Mouse (Mus musculus) forebrain, embryonic 14.5 days (tissue): Measurements from ENCODE around the gene Gm20388. TPM values are rescaled to one million over a fixed set of nuclear protein-coding genes. Genes with fewer than 3 reads are reported as not detected.

Experiments
- ATAC-seq: fragments of 200-750 bp; cut with Nextera tagmentation; 2 replicates; pipeline ENCODE4 v1.8.0; 2017; ENCODE audit warnings: mild to moderate bottlenecking, moderate library complexity
- DNase-seq: peaks from one replicate; pipeline ENCODE4 v3.0.0-alpha.2; 2015; ENCODE audit warnings: low spot score
- H3K27ac ChIP-seq: fragments of 300-500 bp; sonication (generic); 2 replicates; pipeline ENCODE4 v1.5.1; 2014; ENCODE audit warnings: low read depth, mild to moderate bottlenecking, control low read depth, low read length, moderate library complexity
- H3K27me3 ChIP-seq: fragments of 300-500 bp; sonication (generic); replicated peaks from 2 replicates; pipeline ENCODE4 v1.6.1; 2014; ENCODE audit warnings: low read length, control low read depth, mixed read lengths; ENCODE audit not compliant: control insufficient read depth, insufficient read depth
- H3K36me3 ChIP-seq: fragments of 300-500 bp; sonication (generic); 2 replicates; pipeline ENCODE4 v1.6.1; 2014; ENCODE audit warnings: low read length, control low read depth; ENCODE audit not compliant: control insufficient read depth, insufficient read depth
- H3K4me1 ChIP-seq: fragments of 300-500 bp; sonication (generic); 2 replicates; pipeline ENCODE4 v1.6.1; 2014; ENCODE audit warnings: antibody characterized with exemption, low read length, control low read depth; ENCODE audit not compliant: control insufficient read depth, insufficient read depth
- H3K4me2 ChIP-seq: fragments of 300-500 bp; sonication (generic); 2 replicates; pipeline ENCODE4 v1.6.1; 2014; ENCODE audit warnings: mild to moderate bottlenecking, control low read depth, low read length
- H3K4me3 ChIP-seq: fragments of 300-500 bp; sonication (generic); 2 replicates; pipeline ENCODE4 v1.5.1; 2014; ENCODE audit warnings: low read depth, low read length, control low read depth
- H3K9ac ChIP-seq: fragments of 300-500 bp; sonication (generic); 2 replicates; pipeline ENCODE4 v1.6.1; 2014; ENCODE audit warnings: mild to moderate bottlenecking, low read length, control low read depth, moderate library complexity
- H3K9me3 ChIP-seq: fragments of 300-500 bp; sonication (generic); replicated peaks from 2 replicates; pipeline ENCODE4 v1.6.1; 2016; ENCODE audit warnings: low read length, control low read depth, mixed read lengths; ENCODE audit not compliant: control insufficient read depth
- WGBS: fragments of 180-500 bp; shearing (Covaris S2); extraction: QIAGEN DNeasy Blood & Tissue Kit; methylation state at CpG from one replicate; pipeline ENCODE4 v1.1.7; 2014; 5-methylcytosine and 5-hydroxymethylcytosine counted together
- polyA plus RNA-seq: library from polyadenylated mRNA; unstranded; fragments of >200 nt; fragmentation: Nextera tagmentation; extraction: Ambion mirVana; gene quantifications from 2 replicates; pipeline ENCODE4 v1.2.1, GENCODE M21; 2014

Gene Gm20388
- polyA plus RNA-seq, 1 experiment from 2014 or later = 7.4 TPM

GRCm38 (mm10) chr8:121400581-121400980, 1489.9 kb downstream of the Gm20388 start:
- no peak overlapping the region for H3K9ac ChIP-seq
- no peak overlapping the region for H3K27ac ChIP-seq
- ATAC-seq = no peak
- no peak for DNase-seq
- H3K4me1 ChIP-seq = no peaks in the 10 kb centered on the region
- peaks cover 7% of the 10 kb centered on the region; the same call in 1 of the 2 replicates for H3K27me3 ChIP-seq
- no peaks in the 10 kb centered on the region for H3K9me3 ChIP-seq
- no peaks in the 10 kb centered on the region for H3K36me3 ChIP-seq
- H3K4me2 ChIP-seq = no peak overlapping the region
- no peak overlapping the region for H3K4me3 ChIP-seq
- 36% methylated on average over 9 of the region's 9 CpGs for WGBS

DNA sequence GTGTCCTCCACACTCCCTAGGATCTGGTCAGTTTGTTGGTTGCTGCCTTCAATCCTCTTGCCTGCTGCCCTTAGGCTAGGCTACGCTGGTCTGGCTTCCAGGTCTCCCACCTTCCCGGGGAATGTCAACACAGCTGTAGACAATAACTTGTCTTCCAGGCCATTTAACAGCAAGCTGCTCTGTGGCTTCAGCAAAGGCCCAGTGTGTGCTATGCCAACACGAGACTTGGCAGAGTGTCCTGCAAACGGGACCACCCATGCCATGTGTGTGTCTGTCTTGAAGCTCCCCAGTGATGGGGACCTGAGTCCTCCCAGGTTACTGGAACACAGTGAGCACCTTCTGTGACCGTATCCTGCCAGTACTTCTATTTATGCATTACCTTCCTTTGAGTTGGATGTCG, 1493.2 kb downstream of the Gm20388 start:
- no peak overlapping the region for H3K27ac ChIP-seq
- H3K4me3 ChIP-seq = no peak overlapping the region
- WGBS = 87% methylated on average over 6 of the region's 6 CpGs
- no peaks in the 10 kb centered on the region for H3K36me3 ChIP-seq
- H3K4me2 ChIP-seq = no peak overlapping the region
- no peaks in the 10 kb centered on the region for H3K4me1 ChIP-seq
- no peaks in the 10 kb centered on the region for H3K9me3 ChIP-seq
- no peaks in the 10 kb centered on the region; the same call in 1 of the 2 replicates for H3K27me3 ChIP-seq
- no peak overlapping the region for H3K9ac ChIP-seq
- no peak for DNase-seq
- no peak for ATAC-seq

- ATAC-seq = no peak
- Histone ChIP-seq H3K4me3 (no peak overlapping the region), H3K9ac (no peak overlapping the region), H3K27me3 (no peaks in the 10 kb centered on the region), H3K27ac (no peak overlapping the region), H3K9me3 (no peaks in the 10 kb centered on the region), H3K4me2 (no peak overlapping the region), H3K36me3 (no peaks in the 10 kb centered on the region), H3K4me1 (no peaks in the 10 kb centered on the region)
- no peak for DNase-seq
- WGBS = 68% methylated on average over 6 of the region's 6 CpGs
Measured at GRCm38 (mm10) chr8:121418081-121418480, 1507.4 kb downstream of the Gm20388 start.

- no peaks in the 10 kb centered on the region for H3K9me3 ChIP-seq
- ATAC-seq = no peak
- 85% methylated on average over 2 of the region's 2 CpGs for WGBS
- no peaks in the 10 kb centered on the region for H3K27me3 ChIP-seq
- H3K36me3 ChIP-seq = no peaks in the 10 kb centered on the region
- H3K9ac ChIP-seq = no peak overlapping the region
- no peak overlapping the region for H3K27ac ChIP-seq
- no peaks in the 10 kb centered on the region for H3K4me1 ChIP-seq
- H3K4me2 ChIP-seq = no peak overlapping the region
- DNase-seq = no peak
- no peak overlapping the region for H3K4me3 ChIP-seq
Measured at GRCm38 (mm10) chr8:121419551-121419950, 1508.9 kb downstream of the Gm20388 start.

DNA sequence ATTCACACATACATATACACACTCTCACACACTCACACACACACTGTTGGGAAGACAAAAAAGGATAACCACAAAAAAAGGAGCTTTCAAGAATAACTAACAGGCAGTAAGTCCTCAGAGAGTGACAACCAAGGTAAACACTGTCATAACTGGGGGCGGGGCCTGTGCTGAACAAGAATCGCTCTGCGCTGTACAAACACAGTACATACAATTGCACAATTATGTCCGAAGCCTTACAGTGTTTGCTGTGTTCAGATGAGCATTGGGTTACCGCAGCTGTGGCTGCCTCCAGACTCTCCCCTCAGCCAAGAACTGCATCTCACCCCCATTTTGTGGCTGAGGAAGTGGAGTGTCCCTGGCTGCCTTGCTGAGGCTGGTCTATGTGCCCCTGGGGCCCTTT, 1510.4 kb downstream of the Gm20388 start:
- 90% methylated on average over 5 of the region's 5 CpGs for WGBS
- no peaks in the 10 kb centered on the region for H3K9me3 ChIP-seq
- H3K4me2 ChIP-seq = no peak overlapping the region
- H3K27me3 ChIP-seq = no peaks in the 10 kb centered on the region
- DNase-seq (no peak), ATAC-seq (no peak)
- H3K4me3 ChIP-seq = no peak overlapping the region
- H3K36me3 ChIP-seq = no peaks in the 10 kb centered on the region
- H3K9ac ChIP-seq = no peak overlapping the region
- H3K27ac ChIP-seq = no peak overlapping the region
- no peaks in the 10 kb centered on the region for H3K4me1 ChIP-seq

DNA sequence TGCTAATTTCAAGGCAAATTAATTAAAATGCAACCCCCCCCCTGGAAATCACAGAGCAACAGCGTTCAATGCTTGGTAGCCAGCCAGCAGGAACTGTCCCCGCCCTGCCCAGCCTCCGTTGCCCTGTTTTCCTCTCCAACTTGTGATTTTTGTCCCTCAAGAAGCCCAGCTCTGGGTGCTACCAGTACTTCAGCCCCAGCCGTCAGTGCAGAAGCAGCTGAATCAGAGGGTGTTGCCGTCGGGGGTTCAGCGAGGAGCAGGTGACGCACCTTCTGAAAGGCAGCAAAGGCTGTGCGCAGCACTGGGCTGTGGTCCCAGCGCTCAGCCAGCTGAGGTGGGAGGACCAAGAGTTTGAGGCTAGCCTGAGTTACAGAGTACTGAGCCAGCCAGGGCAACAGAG, 1513.4 kb downstream of the Gm20388 start:
- Histone ChIP-seq H3K4me2 (no peak overlapping the region), H3K9me3 (no peaks in the 10 kb centered on the region), H3K4me3 (no peak overlapping the region), H3K9ac (no peak overlapping the region), H3K27me3 (no peaks in the 10 kb centered on the region), H3K27ac (no peak overlapping the region), H3K4me1 (no peaks in the 10 kb centered on the region), H3K36me3 (no peaks in the 10 kb centered on the region)
- 95% methylated on average over 10 of the region's 10 CpGs for WGBS
- no peak for ATAC-seq
- no peak for DNase-seq

- Histone ChIP-seq H3K4me1 (no peaks in the 10 kb centered on the region), H3K27me3 (no peaks in the 10 kb centered on the region), H3K36me3 (no peaks in the 10 kb centered on the region), H3K9me3 (no peaks in the 10 kb centered on the region), H3K4me3 (no peak overlapping the region), H3K9ac (no peak overlapping the region), H3K27ac (no peak overlapping the region), H3K4me2 (no peak overlapping the region)
- DNase-seq (peak; percentile 12), ATAC-seq (no peak)
- 89% methylated on average over 14 of the region's 14 CpGs for WGBS
Measured at GRCm38 (mm10) chr8:121424600-121424999, 1514.0 kb downstream of the Gm20388 start.

- no peak overlapping the region for H3K4me3 ChIP-seq
- H3K4me2 ChIP-seq = no peak overlapping the region
- H3K9ac ChIP-seq = no peak overlapping the region
- no peak for DNase-seq
- H3K27me3 ChIP-seq = no peaks in the 10 kb centered on the region
- ATAC-seq = no peak
- H3K4me1 ChIP-seq = no peaks in the 10 kb centered on the region
- H3K36me3 ChIP-seq = no peaks in the 10 kb centered on the region
- no peaks in the 10 kb centered on the region for H3K9me3 ChIP-seq
- WGBS = 85% methylated on average over 8 of the region's 8 CpGs
- no peak overlapping the region for H3K27ac ChIP-seq
Measured at GRCm38 (mm10) chr8:121431499-121431898, 1520.9 kb downstream of the Gm20388 start.

DNA sequence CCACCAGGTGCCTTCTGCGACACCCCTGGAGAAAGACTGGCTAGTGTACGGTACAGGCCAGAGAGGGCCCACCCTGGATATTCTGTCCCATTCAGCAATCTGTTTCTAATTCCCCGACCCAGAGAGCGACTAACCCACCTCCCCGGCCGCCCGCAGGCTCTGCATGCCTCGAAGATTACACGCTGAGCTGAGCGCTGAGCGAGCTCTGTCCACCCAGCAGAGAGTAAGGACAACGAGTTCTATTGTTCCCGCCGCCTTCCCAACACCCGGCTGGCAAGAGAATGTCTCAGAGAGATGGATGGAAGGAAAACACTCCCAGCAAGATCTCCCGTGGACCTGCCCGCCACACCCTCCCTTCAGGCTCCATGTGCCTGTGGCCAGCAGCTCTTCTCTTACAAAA, 1522.8 kb downstream of the Gm20388 start:
- WGBS = 9% methylated on average over 17 of the region's 17 CpGs
- DNase-seq (peak; percentile 13), ATAC-seq (no peak)
- Histone ChIP-seq H3K4me2 (no peak overlapping the region), H3K4me3 (no peak overlapping the region), H3K9me3 (no peaks in the 10 kb centered on the region), H3K9ac (no peak overlapping the region), H3K36me3 (no peaks in the 10 kb centered on the region), H3K27ac (no peak overlapping the region), H3K27me3 (no peaks in the 10 kb centered on the region), H3K4me1 (no peaks in the 10 kb centered on the region)
